Mouse (Mus musculus) embryonic facial prominence, embryonic 15.5 days (tissue): ENCODE results near the gene Apobec4. TPM values are rescaled to one million over a fixed set of nuclear protein-coding genes. Genes with fewer than 3 reads are reported as not detected.

Source experiments
- ATAC-seq: fragments of 200-750 bp; cut with Nextera tagmentation; 2 replicates; pipeline ENCODE4 v1.8.0; 2017; ENCODE audit warnings: low read depth, moderate TSS enrichment; ENCODE audit not compliant: insufficient number of reproducible peaks, low FRiP score, low TSS enrichment
- H3K27ac ChIP-seq: fragments of 300-500 bp; sonication (generic); replicated peaks from 2 replicates; pipeline ENCODE4 v1.5.1; 2015; ENCODE audit warnings: mild to moderate bottlenecking, inconsistent platforms
- H3K27me3 ChIP-seq: fragments of 300-500 bp; sonication (generic); 2 replicates; pipeline ENCODE4 v1.6.1; 2015; ENCODE audit warnings: inconsistent platforms
- H3K36me3 ChIP-seq: fragments of 300-500 bp; sonication (generic); 2 replicates; pipeline ENCODE4 v1.6.1; 2015; ENCODE audit warnings: mild to moderate bottlenecking, inconsistent platforms
- H3K4me1 ChIP-seq: fragments of 300-500 bp; sonication (generic); 2 replicates; pipeline ENCODE4 v1.6.1; 2015; ENCODE audit warnings: inconsistent platforms
- H3K4me2 ChIP-seq: fragments of 300-500 bp; sonication (generic); replicated peaks from 2 replicates; pipeline ENCODE4 v1.6.1; 2015; ENCODE audit warnings: mild to moderate bottlenecking, inconsistent platforms
- H3K4me3 ChIP-seq: fragments of 300-500 bp; sonication (generic); replicated peaks from 2 replicates; pipeline ENCODE4 v1.5.1; 2015; ENCODE audit warnings: mild to moderate bottlenecking, inconsistent platforms
- H3K9ac ChIP-seq: fragments of 300-500 bp; sonication (generic); 2 replicates; pipeline ENCODE4 v1.6.1; 2015; ENCODE audit warnings: inconsistent platforms
- H3K9me3 ChIP-seq: fragments of 300-500 bp; sonication (generic); replicated peaks from 2 replicates; pipeline ENCODE4 v1.6.1; 2016; ENCODE audit warnings: inconsistent platforms
- WGBS: fragments of 180-500 bp; shearing (Covaris S2); methylation state at CpG from one replicate; pipeline ENCODE4 v1.1.7; 2015; 5-methylcytosine and 5-hydroxymethylcytosine counted together
- polyA plus RNA-seq: library from polyadenylated mRNA; unstranded; fragments of >200 nt; fragmentation: Nextera tagmentation; extraction: Ambion mirVana; gene quantifications from 2 replicates; pipeline ENCODE4 v1.2.1, GENCODE M21; 2015

Apobec4 gene
- 0.34 and 0.37 TPM in 2 replicates for polyA plus RNA-seq

- Histone ChIP-seq H3K9me3 (no peaks in the 10 kb centered on the region), H3K4me3 (no peak within 1 kb of the TSS), H3K27ac (no peak within 1 kb of the TSS), H3K9ac (no peak within 1 kb of the TSS), H3K36me3 (no peaks in the 10 kb centered on the region), H3K4me1 (no peaks in the 10 kb centered on the region), H3K27me3 (no peaks in the 10 kb centered on the region), H3K4me2 (no peak within 1 kb of the TSS)
- ATAC-seq = no peak
- 60% methylated on average over 13 of the region's 13 CpGs for WGBS
Observed at GRCm38 (mm10) chr1:152750312-152750965, at the start of gene Apobec4. Gene Apobec4 (plus strand): TSS chr1:152750551.

DNA sequence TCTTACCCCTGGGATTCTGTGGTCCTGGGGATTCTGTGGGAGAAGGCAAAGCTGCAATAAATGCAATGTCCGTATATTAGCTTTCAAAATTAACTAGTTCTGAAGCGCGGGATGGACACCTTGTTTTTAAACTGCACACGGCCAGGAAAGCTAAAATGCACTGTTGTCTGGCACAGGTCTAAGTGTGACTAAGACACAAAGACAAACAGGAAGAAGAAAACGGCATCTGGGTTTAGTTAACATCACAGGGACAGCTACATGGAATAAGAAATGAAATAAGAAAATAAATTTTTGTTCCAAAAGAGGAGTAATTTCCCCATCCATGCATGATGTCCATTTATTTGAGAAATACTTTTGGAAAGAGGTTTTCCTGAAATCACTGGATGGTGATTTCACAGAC is 49.3 kb upstream of the Apobec4 start:
- no peaks in the 10 kb centered on the region for H3K9me3 ChIP-seq
- no peaks in the 10 kb centered on the region for H3K36me3 ChIP-seq
- no peak for ATAC-seq
- no peaks in the 10 kb centered on the region for H3K27me3 ChIP-seq
- no peak overlapping the region for H3K9ac ChIP-seq
- no peaks in the 10 kb centered on the region for H3K4me1 ChIP-seq
- no peak overlapping the region for H3K27ac ChIP-seq
- H3K4me2 ChIP-seq = no peak overlapping the region
- H3K4me3 ChIP-seq = no peak overlapping the region
- 58% methylated on average over 5 of the region's 5 CpGs for WGBS

GRCm38 (mm10) chr1:152702920-152703319 is 47.4 kb upstream of the Apobec4 start:
- no peak for ATAC-seq
- WGBS = 51% methylated on average over 6 of the region's 6 CpGs

GRCm38 (mm10) chr1:152703941-152704340 is 46.4 kb upstream of the Apobec4 start:
- Histone ChIP-seq H3K27ac (no peak overlapping the region), H3K27me3 (no peaks in the 10 kb centered on the region), H3K4me3 (no peak overlapping the region), H3K4me2 (no peak overlapping the region), H3K9me3 (no peaks in the 10 kb centered on the region), H3K4me1 (no peaks in the 10 kb centered on the region), H3K9ac (no peak overlapping the region), H3K36me3 (no peaks in the 10 kb centered on the region)
- WGBS = 54% methylated on average over 6 of the region's 6 CpGs
- ATAC-seq = no peak

More at GRCm38 (mm10) chr1:152702920-152703319, 47.4 kb upstream of the Apobec4 start:
- no peaks in the 10 kb centered on the region for H3K36me3 ChIP-seq
- H3K4me1 ChIP-seq = no peaks in the 10 kb centered on the region
- H3K4me2 ChIP-seq = no peak overlapping the region
- no peaks in the 10 kb centered on the region for H3K9me3 ChIP-seq
- no peak overlapping the region for H3K4me3 ChIP-seq
- H3K9ac ChIP-seq = no peak overlapping the region
- H3K27me3 ChIP-seq = no peaks in the 10 kb centered on the region
- no peak overlapping the region for H3K27ac ChIP-seq

DNA sequence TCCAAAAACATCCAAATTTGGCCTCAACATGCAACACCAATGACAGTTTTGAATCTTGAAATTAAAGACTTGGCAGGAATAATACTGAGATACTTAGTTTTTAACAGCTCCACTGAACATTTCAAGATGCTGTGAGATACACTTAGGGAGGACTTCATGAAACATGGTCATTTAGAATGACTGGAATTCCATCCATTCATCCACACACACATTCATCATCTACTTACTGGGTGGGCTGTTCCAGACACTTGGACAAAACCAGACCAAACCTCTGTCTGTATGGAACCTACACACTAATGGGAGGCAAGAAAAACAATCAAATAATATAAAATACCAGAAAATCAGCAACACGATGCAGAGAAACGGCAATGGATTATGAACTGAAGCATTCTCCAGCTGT is 42.8 kb upstream of the Apobec4 start:
- Histone ChIP-seq H3K27me3 (no peaks in the 10 kb centered on the region; the same call in 1 of the 2 replicates), H3K4me2 (no peak overlapping the region), H3K9ac (no peak overlapping the region), H3K9me3 (no peaks in the 10 kb centered on the region), H3K36me3 (no peaks in the 10 kb centered on the region), H3K27ac (no peak overlapping the region), H3K4me3 (no peak overlapping the region), H3K4me1 (peaks cover 4% of the 10 kb centered on the region; the same call in 1 of the 2 replicates)
- WGBS = 79% methylated on average over 2 of the region's 2 CpGs
- ATAC-seq = no peak

GRCm38 (mm10) chr1:152711037-152711436 is 39.3 kb upstream of the Apobec4 start:
- Histone ChIP-seq H3K36me3 (no peaks in the 10 kb centered on the region), H3K9ac (no peak overlapping the region), H3K9me3 (no peaks in the 10 kb centered on the region), H3K27me3 (no peaks in the 10 kb centered on the region; the same call in 1 of the 2 replicates), H3K4me1 (peaks cover 11% of the 10 kb centered on the region; the same call in 1 of the 2 replicates), H3K4me2 (no peak overlapping the region), H3K4me3 (no peak overlapping the region), H3K27ac (peak overlapping the region; percentile 19; the same call in 1 of the 2 replicates)
- 53% methylated on average over 4 of the region's 4 CpGs for WGBS
- no peak for ATAC-seq

GRCm38 (mm10) chr1:152713924-152714323 is 36.4 kb upstream of the Apobec4 start:
- Histone ChIP-seq H3K27ac (no peak overlapping the region), H3K4me1 (peaks cover 13% of the 10 kb centered on the region), H3K4me2 (no peak overlapping the region), H3K9ac (no peak overlapping the region), H3K4me3 (no peak overlapping the region), H3K36me3 (no peaks in the 10 kb centered on the region), H3K9me3 (no peaks in the 10 kb centered on the region), H3K27me3 (no peaks in the 10 kb centered on the region; the same call in 1 of the 2 replicates)
- no peak for ATAC-seq
- WGBS = 54% methylated on average over 4 of the region's 4 CpGs

GRCm38 (mm10) chr1:152714405-152714804 is 35.9 kb upstream of the Apobec4 start:
- Histone ChIP-seq H3K27ac (no peak overlapping the region), H3K4me1 (peaks cover 13% of the 10 kb centered on the region), H3K27me3 (no peaks in the 10 kb centered on the region; the same call in 1 of the 2 replicates), H3K9ac (no peak overlapping the region), H3K36me3 (no peaks in the 10 kb centered on the region), H3K9me3 (no peaks in the 10 kb centered on the region), H3K4me3 (no peak overlapping the region), H3K4me2 (no peak overlapping the region)
- no peak; the same call in 1 of the 2 replicates for ATAC-seq
- WGBS = 51% methylated on average over 3 of the region's 3 CpGs

GRCm38 (mm10) chr1:152717329-152717728 is 33.0 kb upstream of the Apobec4 start:
- H3K4me1 ChIP-seq = peaks cover 9% of the 10 kb centered on the region; the same call in 1 of the 2 replicates
- no peak overlapping the region for H3K4me3 ChIP-seq
- no peaks in the 10 kb centered on the region for H3K36me3 ChIP-seq
- no peak overlapping the region for H3K9ac ChIP-seq
- H3K9me3 ChIP-seq = no peaks in the 10 kb centered on the region
- ATAC-seq = no peak
- no peak overlapping the region for H3K4me2 ChIP-seq
- no peaks in the 10 kb centered on the region; the same call in 1 of the 2 replicates for H3K27me3 ChIP-seq
- WGBS = 70% methylated on average over 1 of the region's 1 CpGs
- no peak overlapping the region for H3K27ac ChIP-seq

GRCm38 (mm10) chr1:152718200-152718599 is 32.2 kb upstream of the Apobec4 start:
- WGBS = 55% methylated on average over 6 of the region's 6 CpGs
- no peak for ATAC-seq
- no peaks in the 10 kb centered on the region for H3K27me3 ChIP-seq

GRCm38 (mm10) chr1:152720969-152721368 is 29.4 kb upstream of the Apobec4 start:
- no peak overlapping the region for H3K4me2 ChIP-seq
- H3K27ac ChIP-seq = no peak overlapping the region
- WGBS = 69% methylated on average over 4 of the region's 4 CpGs
- peaks cover 3% of the 10 kb centered on the region; the same call in 1 of the 2 replicates for H3K4me1 ChIP-seq
- H3K4me3 ChIP-seq = no peak overlapping the region
- no peak overlapping the region for H3K9ac ChIP-seq
- no peaks in the 10 kb centered on the region for H3K27me3 ChIP-seq
- no peaks in the 10 kb centered on the region for H3K36me3 ChIP-seq
- no peaks in the 10 kb centered on the region for H3K9me3 ChIP-seq
- ATAC-seq = no peak

More at GRCm38 (mm10) chr1:152718200-152718599, 32.2 kb upstream of the Apobec4 start:
- Histone ChIP-seq H3K9me3 (no peaks in the 10 kb centered on the region), H3K4me1 (peaks cover 9% of the 10 kb centered on the region; the same call in 1 of the 2 replicates), H3K4me2 (no peak overlapping the region), H3K36me3 (no peaks in the 10 kb centered on the region), H3K9ac (no peak overlapping the region), H3K27ac (0 out of 2 replicates have a peak overlapping the region, but pooled peaks have one; percentile 17), H3K4me3 (no peak overlapping the region)
